Mouse (Mus musculus) megakaryocyte, embryonic 14.5 days (primary cell): ENCODE data around the gene Tbk1. TPM values are rescaled to one million over a fixed set of nuclear protein-coding genes. Genes with fewer than 3 reads are reported as not detected.
A peak's percentile ranks its signal among the peaks of the same experiment; 100 is the strongest.

ENCODE experiments used
- H3K27me3 ChIP-seq: replicated peaks from 2 replicates; pipeline ENCODE3; 2012; ENCODE audit warnings: inconsistent platforms
- H3K36me3 ChIP-seq: replicated peaks from 2 replicates; pipeline ENCODE3; 2012; ENCODE audit warnings: low read length, inconsistent platforms, mixed read lengths
- H3K4me1 ChIP-seq: 2 replicates; pipeline ENCODE4 v1.6.1; 2012; ENCODE audit warnings: inconsistent platforms
- H3K4me3 ChIP-seq: replicated peaks from 2 replicates; pipeline ENCODE3; 2012; ENCODE audit warnings: moderate library complexity, mild to moderate bottlenecking, inconsistent platforms
- H3K9me3 ChIP-seq: 2 replicates; pipeline ENCODE4 v1.6.1; 2012; ENCODE audit warnings: inconsistent platforms
- FLI1 ChIP-seq: IDR thresholded peaks from 2 replicates; pipeline ENCODE4 v1.6.1; 2012; ENCODE audit warnings: low read length, inconsistent platforms, mixed read lengths
- GATA1 ChIP-seq: IDR thresholded peaks from 3 replicates; pipeline ENCODE4 v1.6.1; 2012; ENCODE audit warnings: mixed read lengths, low read length, inconsistent platforms, borderline replicate concordance
- polyA plus RNA-seq: library from polyadenylated mRNA; stranded (reverse); fragments of >175 nt; gene quantifications from 2 replicates; pipeline ENCODE4 v1.2.3, GENCODE M21; 2012; ENCODE audit warnings: low replicate concordance; ENCODE audit not compliant: insufficient read depth

The Tbk1 gene
- polyA plus RNA-seq, 1 experiment: 2.7 TPM

- H3K9me3 ChIP-seq: no peaks in the 10 kb centered on the region
- H3K4me1 ChIP-seq: peaks cover 52% of the 10 kb centered on the region
- H3K4me3 ChIP-seq: peak overlapping the region; percentile 89
- H3K27me3 ChIP-seq: peaks cover under 1% of the 10 kb centered on the region
- no peak for TF ChIP-seq FLI1
- no peaks in the 10 kb centered on the region for H3K36me3 ChIP-seq
Observed at GRCm38 (mm10) chr10:121504973-121505911, 81.3 kb downstream of the Tbk1 start.

GRCm38 (mm10) chr10:121501160-121501559, 85.4 kb downstream of the Tbk1 start:
- peaks cover 54% of the 10 kb centered on the region for H3K4me1 ChIP-seq
- no peaks in the 10 kb centered on the region for H3K27me3 ChIP-seq
- H3K4me3 ChIP-seq: peak overlapping the region; percentile 76
- no peaks in the 10 kb centered on the region for H3K36me3 ChIP-seq
- no peaks in the 10 kb centered on the region for H3K9me3 ChIP-seq
- TF ChIP-seq FLI1: no peak
- no peak for TF ChIP-seq GATA1

GRCm38 (mm10) chr10:121500034-121500433, 86.6 kb downstream of the Tbk1 start:
- Histone ChIP-seq H3K36me3 (no peaks in the 10 kb centered on the region), H3K27me3 (no peaks in the 10 kb centered on the region), H3K4me3 (no peak overlapping the region), H3K9me3 (no peaks in the 10 kb centered on the region), H3K4me1 (peaks cover 51% of the 10 kb centered on the region)
- TF ChIP-seq FLI1 (no peak), GATA1 (no peak)

GRCm38 (mm10) chr10:121499063-121499462, 87.5 kb downstream of the Tbk1 start:
- Histone ChIP-seq H3K4me1 (peaks cover 52% of the 10 kb centered on the region), H3K36me3 (no peaks in the 10 kb centered on the region), H3K9me3 (no peaks in the 10 kb centered on the region), H3K27me3 (no peaks in the 10 kb centered on the region), H3K4me3 (no peak overlapping the region)
- TF ChIP-seq FLI1 (no peak), GATA1 (no peak)

- H3K9me3 ChIP-seq: no peaks in the 10 kb centered on the region
- no peaks in the 10 kb centered on the region for H3K36me3 ChIP-seq
- H3K4me1 ChIP-seq: peaks cover 52% of the 10 kb centered on the region
- no peak for TF ChIP-seq FLI1
- TF ChIP-seq GATA1: no peak
- no peaks in the 10 kb centered on the region for H3K27me3 ChIP-seq
- no peak overlapping the region for H3K4me3 ChIP-seq
Observed at GRCm38 (mm10) chr10:121498481-121498904, 88.1 kb downstream of the Tbk1 start.

GRCm38 (mm10) chr10:121497968-121498367, 88.6 kb downstream of the Tbk1 start:
- TF ChIP-seq GATA1 (no peak), FLI1 (no peak)
- H3K9me3 ChIP-seq: no peaks in the 10 kb centered on the region
- peaks cover 52% of the 10 kb centered on the region for H3K4me1 ChIP-seq
- peak overlapping the region; percentile 23 for H3K4me3 ChIP-seq
- H3K36me3 ChIP-seq: no peaks in the 10 kb centered on the region
- H3K27me3 ChIP-seq: no peaks in the 10 kb centered on the region

GRCm38 (mm10) chr10:121496616-121497015, 90.0 kb downstream of the Tbk1 start:
- Histone ChIP-seq H3K4me3 (peak overlapping the region; percentile 60), H3K27me3 (no peaks in the 10 kb centered on the region), H3K4me1 (peaks cover 51% of the 10 kb centered on the region), H3K9me3 (no peaks in the 10 kb centered on the region), H3K36me3 (no peaks in the 10 kb centered on the region)
- no peak for TF ChIP-seq FLI1
- TF ChIP-seq GATA1: no peak

Other genes with a start within 250 kb of the Tbk1 start
- gene Tbc1d30, start 235.5 kb downstream of the Tbk1 start, polyA plus RNA-seq: not detected in 2 replicates
- 17.6 and 33.3 TPM in 2 replicates for gene Gns, start 221.7 kb downstream of the Tbk1 start, polyA plus RNA-seq
- 1.9 TPM in 1 of 2 replicates, not detected in the other for gene Rassf3, start 110.4 kb downstream of the Tbk1 start, polyA plus RNA-seq
- 13.3 and 24.8 TPM in 2 replicates for gene Xpot, start 39.5 kb upstream of the Tbk1 start, polyA plus RNA-seq
- gene D930020B18Rik, start 54.8 kb upstream of the Tbk1 start, polyA plus RNA-seq: not detected in 2 replicates
- 6.2 and 7.3 TPM in 2 replicates for gene BC048403, start 153.2 kb upstream of the Tbk1 start, polyA plus RNA-seq